Mouse (Mus musculus) kidney, embryonic 15.5 days (tissue): ENCODE results near the gene Lpcat2. TPM values are rescaled to one million over a fixed set of nuclear protein-coding genes. Genes with fewer than 3 reads are reported as not detected.

ENCODE experiments used
- ATAC-seq: fragments of 200-750 bp; cut with Nextera tagmentation; replicated peaks from 2 replicates; pipeline ENCODE4 v1.8.0; 2017; ENCODE audit warnings: moderate TSS enrichment; ENCODE audit not compliant: low FRiP score
- H3K27ac ChIP-seq: fragments of 300-500 bp; sonication (generic); 2 replicates; pipeline ENCODE4 v1.5.1; 2015; ENCODE audit warnings: mild to moderate bottlenecking, inconsistent platforms
- H3K27me3 ChIP-seq: fragments of 300-500 bp; sonication (generic); 2 replicates; pipeline ENCODE4 v1.6.1; 2015; ENCODE audit warnings: inconsistent platforms
- H3K36me3 ChIP-seq: fragments of 300-500 bp; sonication (generic); 2 replicates; pipeline ENCODE4 v1.6.1; 2015; ENCODE audit warnings: inconsistent platforms
- H3K4me1 ChIP-seq: fragments of 300-500 bp; sonication (generic); 2 replicates; pipeline ENCODE4 v1.6.1; 2015; ENCODE audit warnings: inconsistent platforms
- H3K4me2 ChIP-seq: fragments of 300-500 bp; sonication (generic); 2 replicates; pipeline ENCODE4 v1.6.1; 2015; ENCODE audit warnings: moderate library complexity, mild to moderate bottlenecking, inconsistent platforms
- H3K4me3 ChIP-seq: fragments of 300-500 bp; sonication (generic); replicated peaks from 2 replicates; pipeline ENCODE4 v1.5.1; 2015; ENCODE audit warnings: mild to moderate bottlenecking, inconsistent platforms
- H3K9ac ChIP-seq: fragments of 300-500 bp; sonication (generic); 2 replicates; pipeline ENCODE4 v1.6.1; 2015; ENCODE audit warnings: mild to moderate bottlenecking, inconsistent platforms
- H3K9me3 ChIP-seq: fragments of 300-500 bp; sonication (generic); replicated peaks from 2 replicates; pipeline ENCODE4 v1.6.1; 2016; ENCODE audit warnings: inconsistent platforms
- WGBS: fragments of 180-500 bp; shearing (Covaris S2); methylation state at CpG from one replicate; pipeline ENCODE4 v1.1.7; 2015; ENCODE audit warnings: mixed read lengths; 5-methylcytosine and 5-hydroxymethylcytosine counted together
- microRNA-seq: library from miRNA; unstranded; fragments of <30 nt; microRNA quantifications from one replicate; pipeline ENCODE4, GENCODE M21; 2016
- polyA plus RNA-seq: library from polyadenylated mRNA; unstranded; fragments of >200 nt; fragmentation: Nextera tagmentation; extraction: Ambion mirVana; gene quantifications from 2 replicates; pipeline ENCODE4 v1.2.1, GENCODE M21; 2015

The Lpcat2 gene
- polyA plus RNA-seq, 1 experiment from 2014 or later = 7.3 TPM

GRCm38 (mm10) chr8:92938056-92938455 is 82.9 kb downstream of the Lpcat2 start:
- WGBS = 82% methylated on average over 4 of the region's 4 CpGs
- no peak overlapping the region for H3K4me3 ChIP-seq

GRCm38 (mm10) chr8:92949071-92949470 is 93.9 kb downstream of the Lpcat2 start:
- no peak overlapping the region for H3K4me3 ChIP-seq
- no peaks in the 10 kb centered on the region for H3K36me3 ChIP-seq
- H3K9ac ChIP-seq = no peak overlapping the region
- H3K9me3 ChIP-seq = no peaks in the 10 kb centered on the region
- H3K27ac ChIP-seq = no peak overlapping the region
- H3K4me2 ChIP-seq = no peak overlapping the region
- H3K27me3 ChIP-seq = no peaks in the 10 kb centered on the region
- ATAC-seq = no peak
- WGBS = 94% methylated on average over 4 of the region's 4 CpGs
- H3K4me1 ChIP-seq = no peaks in the 10 kb centered on the region

More at GRCm38 (mm10) chr8:92938056-92938455, 82.9 kb downstream of the Lpcat2 start:
- ATAC-seq = no peak
- Histone ChIP-seq H3K27ac (no peak overlapping the region), H3K27me3 (no peaks in the 10 kb centered on the region), H3K9ac (no peak overlapping the region), H3K4me2 (no peak overlapping the region), H3K4me1 (no peaks in the 10 kb centered on the region), H3K36me3 (no peaks in the 10 kb centered on the region), H3K9me3 (no peaks in the 10 kb centered on the region)

DNA sequence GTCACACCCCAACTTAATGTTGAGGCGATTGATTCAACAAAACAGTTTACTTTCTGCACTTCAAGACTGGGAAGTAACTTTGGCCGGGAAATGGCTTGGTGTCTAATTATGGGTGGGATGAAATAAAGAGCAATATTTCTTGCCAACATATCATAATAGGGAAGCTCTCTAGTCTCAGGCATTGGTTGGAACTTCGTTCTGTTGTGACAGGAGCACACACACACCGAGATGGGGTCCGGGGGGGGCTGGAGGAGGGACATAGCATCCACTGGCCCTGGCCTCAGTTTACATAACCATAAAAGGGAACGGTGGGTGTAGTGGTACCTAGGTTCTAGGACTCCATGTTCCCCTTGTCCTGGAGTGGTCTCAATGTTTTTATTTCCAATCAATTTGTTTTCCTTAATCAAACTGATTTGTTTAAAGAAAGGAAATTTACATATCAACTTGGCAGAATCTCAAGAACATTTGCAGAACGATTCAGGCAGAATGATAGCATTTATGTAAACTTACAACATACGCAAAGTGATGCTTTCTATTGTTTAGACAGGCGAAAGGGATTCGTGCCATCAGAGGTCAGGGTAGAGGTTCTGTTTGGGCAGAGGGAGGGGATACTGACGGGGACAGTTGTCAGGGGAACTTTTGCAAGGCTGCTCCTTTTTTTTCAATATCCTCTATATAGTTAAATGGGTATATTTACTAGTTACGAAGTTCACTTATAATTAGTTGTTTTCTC is 95.7 kb downstream of the Lpcat2 start:
- H3K9me3 ChIP-seq = no peaks in the 10 kb centered on the region
- H3K27ac ChIP-seq = no peak overlapping the region
- no peaks in the 10 kb centered on the region for H3K4me1 ChIP-seq
- no peak for ATAC-seq
- H3K9ac ChIP-seq = no peak overlapping the region
- no peaks in the 10 kb centered on the region; the same call in 1 of the 2 replicates for H3K27me3 ChIP-seq
- no peak overlapping the region for H3K4me2 ChIP-seq
- WGBS = 75% methylated on average over 12 of the region's 12 CpGs
- H3K36me3 ChIP-seq = no peaks in the 10 kb centered on the region
- no peak overlapping the region for H3K4me3 ChIP-seq

- Histone ChIP-seq H3K4me3 (no peak overlapping the region), H3K4me2 (no peak overlapping the region), H3K4me1 (no peaks in the 10 kb centered on the region), H3K27ac (no peak overlapping the region), H3K27me3 (peaks cover 17% of the 10 kb centered on the region), H3K9ac (no peak overlapping the region), H3K9me3 (no peaks in the 10 kb centered on the region), H3K36me3 (no peaks in the 10 kb centered on the region)
- no peak for ATAC-seq
- WGBS = 84% methylated on average over 5 of the region's 5 CpGs
These were observed 98.9 kb downstream of the Lpcat2 start for GRCm38 (mm10) chr8:92954044-92954443.

DNA sequence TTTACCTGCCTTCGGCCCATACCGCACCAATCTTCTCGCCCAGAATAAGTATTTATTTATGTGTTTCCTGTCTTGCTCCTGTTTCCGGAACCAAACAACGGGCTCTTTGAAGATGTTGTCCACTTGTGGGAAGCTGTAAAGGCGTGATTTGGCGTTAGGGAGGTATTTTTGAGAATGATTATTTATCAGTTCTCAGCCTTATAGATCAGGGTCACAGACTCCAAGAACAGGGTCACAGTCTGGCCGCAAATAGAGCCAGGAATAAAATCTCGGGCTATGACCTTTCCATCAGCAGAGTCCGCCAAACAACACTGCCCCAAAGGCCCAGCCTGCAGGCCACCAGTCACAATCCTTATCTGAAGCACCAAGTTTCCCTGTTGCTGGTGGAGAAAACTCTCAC is 104.6 kb downstream of the Lpcat2 start, which contains the start of gene Slc6a2:
Slc6a2 (plus strand) TSS at position 301 of the 400 bp plus-strand sequence.
- peaks cover 13% of the 10 kb centered on the region for H3K4me1 ChIP-seq
- no peak within 1 kb of the TSS for H3K27ac ChIP-seq
- peaks cover 74% of the 10 kb centered on the region for H3K27me3 ChIP-seq
- WGBS = 64% methylated on average over 10 of the region's 10 CpGs
- ATAC-seq = no peak
- H3K4me2 ChIP-seq = peak within 1 kb of the TSS; percentile 75
- no peaks in the 10 kb centered on the region for H3K9me3 ChIP-seq
- peak within 1 kb of the TSS; percentile 41 for H3K4me3 ChIP-seq
- H3K36me3 ChIP-seq = no peaks in the 10 kb centered on the region
- no peak within 1 kb of the TSS for H3K9ac ChIP-seq

DNA sequence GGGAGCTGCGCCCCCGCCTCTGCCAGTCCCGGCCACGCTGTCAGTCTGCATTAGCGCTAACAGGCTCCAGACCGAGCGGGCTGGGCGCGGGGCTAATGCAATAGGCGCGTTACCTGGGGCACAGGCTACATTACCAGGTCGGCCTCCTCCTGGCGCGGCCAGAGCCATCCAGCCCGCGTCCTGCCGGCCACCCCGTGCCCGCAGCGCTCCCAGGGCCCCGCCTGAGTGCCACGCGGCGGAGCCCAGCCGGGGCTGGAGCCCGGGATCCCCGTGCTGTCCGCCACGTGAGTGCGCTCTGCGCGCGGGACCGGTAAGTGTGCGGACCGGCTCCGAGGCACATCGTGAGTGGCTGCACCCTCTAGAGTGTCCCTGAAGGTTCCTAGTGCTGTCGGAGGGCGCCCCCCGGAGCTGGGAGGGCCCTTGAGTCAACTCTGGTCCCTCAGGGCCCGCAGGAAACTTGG is 105.3 kb downstream of the Lpcat2 start:
- H3K4me3 ChIP-seq = peak overlapping the region; percentile 41
- H3K4me1 ChIP-seq = peaks cover 13% of the 10 kb centered on the region
- WGBS = 1% methylated on average over 41 of the region's 42 CpGs
- no peaks in the 10 kb centered on the region for H3K36me3 ChIP-seq
- H3K27me3 ChIP-seq = peaks cover 77% of the 10 kb centered on the region
- no peak overlapping the region for H3K9ac ChIP-seq
- H3K27ac ChIP-seq = no peak overlapping the region
- ATAC-seq = peak; percentile 46; the same call in 1 of the 2 replicates
- peak overlapping the region; percentile 75 for H3K4me2 ChIP-seq
- no peaks in the 10 kb centered on the region for H3K9me3 ChIP-seq

- H3K4me3 ChIP-seq = peak overlapping the region; percentile 41
- ATAC-seq = no peak
- 2% methylated on average over 25 of the region's 25 CpGs for WGBS
- peak overlapping the region; percentile 75 for H3K4me2 ChIP-seq
- H3K9ac ChIP-seq = no peak overlapping the region
- peaks cover 13% of the 10 kb centered on the region for H3K4me1 ChIP-seq
- no peaks in the 10 kb centered on the region for H3K36me3 ChIP-seq
- peaks cover 78% of the 10 kb centered on the region for H3K27me3 ChIP-seq
- H3K27ac ChIP-seq = no peak overlapping the region
- H3K9me3 ChIP-seq = no peaks in the 10 kb centered on the region
These were observed 105.9 kb downstream of the Lpcat2 start for GRCm38 (mm10) chr8:92961088-92961487.

DNA sequence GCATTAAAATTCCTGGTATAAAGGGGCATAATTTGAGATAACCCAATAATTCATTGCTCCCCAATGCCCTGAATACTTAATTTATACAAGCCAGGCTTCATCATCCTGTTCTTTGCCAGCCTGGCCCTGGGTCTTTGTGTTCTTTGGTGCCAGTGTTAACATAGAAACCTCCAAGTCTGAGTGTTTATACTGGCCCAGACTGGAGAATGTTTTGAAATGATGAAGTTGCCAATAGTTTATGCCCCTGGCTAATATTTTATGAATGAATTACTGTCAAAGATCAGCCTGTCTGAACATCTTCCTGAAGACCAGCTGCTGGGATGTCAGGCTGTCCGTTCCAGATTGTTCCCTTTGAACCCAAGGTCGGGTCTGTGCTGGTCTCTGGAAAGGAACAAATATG is 109.4 kb downstream of the Lpcat2 start:
- no peak overlapping the region for H3K4me2 ChIP-seq
- H3K36me3 ChIP-seq = no peaks in the 10 kb centered on the region
- ATAC-seq = no peak
- H3K9ac ChIP-seq = no peak overlapping the region
- H3K4me1 ChIP-seq = peaks cover 13% of the 10 kb centered on the region
- WGBS = 56% methylated on average over 2 of the region's 2 CpGs
- H3K27ac ChIP-seq = no peak overlapping the region
- H3K9me3 ChIP-seq = no peaks in the 10 kb centered on the region
- H3K27me3 ChIP-seq = peaks cover 57% of the 10 kb centered on the region
- H3K4me3 ChIP-seq = no peak overlapping the region

Small RNA genes lying within 50 kb of the gene (microRNA-seq; reads per million reads assigned to microRNA genes)
- not detected for gene Gm22151

Other genes with a start within 250 kb of the Lpcat2 start
- 0.05 and 0.10 TPM in 2 replicates for gene Irx6, start 181.1 kb upstream of the Lpcat2 start, polyA plus RNA-seq
- gene Mmp2, start 28.0 kb upstream of the Lpcat2 start, polyA plus RNA-seq = 128 and 137 TPM in 2 replicates
- 0.16 and 0.55 TPM in 2 replicates for gene Capns2, start 46.1 kb downstream of the Lpcat2 start, polyA plus RNA-seq
- gene Slc6a2, start 104.7 kb downstream of the Lpcat2 start, polyA plus RNA-seq = 0.84 and 2.6 TPM in 2 replicates
- not detected in 2 replicates for gene Ces1a, start 192.9 kb downstream of the Lpcat2 start, polyA plus RNA-seq
- not detected in 2 replicates for gene Ces1b, start 224.7 kb downstream of the Lpcat2 start, polyA plus RNA-seq